Mouse (Mus musculus) midbrain, embryonic 15.5 days (tissue): ENCODE data around the gene Psmb11. TPM values are rescaled to one million over a fixed set of nuclear protein-coding genes. Genes with fewer than 3 reads are reported as not detected.
"Not testable (repeated sequence)": the region's sequence is repeated elsewhere in the genome, so short reads cannot be mapped to it uniquely, and the experiment has no call there.

Experiments
- ATAC-seq: fragments of 200-750 bp; cut with Nextera tagmentation; replicated peaks from 2 replicates; pipeline ENCODE4 v1.8.0; 2017; ENCODE audit warnings: moderate TSS enrichment
- H3K27ac ChIP-seq: fragments of 300-500 bp; sonication (generic); 2 replicates; pipeline ENCODE4 v1.5.1; 2015; ENCODE audit warnings: mild to moderate bottlenecking, inconsistent platforms
- H3K27me3 ChIP-seq: fragments of 300-500 bp; sonication (generic); replicated peaks from 2 replicates; pipeline ENCODE4 v1.6.1; 2015; ENCODE audit warnings: inconsistent platforms
- H3K36me3 ChIP-seq: fragments of 300-500 bp; sonication (generic); replicated peaks from 2 replicates; pipeline ENCODE4 v1.6.1; 2015; ENCODE audit warnings: inconsistent platforms
- H3K4me1 ChIP-seq: fragments of 300-500 bp; sonication (generic); 2 replicates; pipeline ENCODE4 v1.6.1; 2015; ENCODE audit warnings: inconsistent platforms
- H3K4me2 ChIP-seq: fragments of 300-500 bp; sonication (generic); 2 replicates; pipeline ENCODE4 v1.6.1; 2015; ENCODE audit warnings: inconsistent platforms, mild to moderate bottlenecking, moderate library complexity
- H3K4me3 ChIP-seq: fragments of 300-500 bp; sonication (generic); 2 replicates; pipeline ENCODE4 v1.5.1; 2015; ENCODE audit warnings: mild to moderate bottlenecking, inconsistent platforms
- H3K9ac ChIP-seq: fragments of 300-500 bp; sonication (generic); 2 replicates; pipeline ENCODE4 v1.6.1; 2015; ENCODE audit warnings: mild to moderate bottlenecking, inconsistent platforms
- H3K9me3 ChIP-seq: fragments of 300-500 bp; sonication (generic); 2 replicates; pipeline ENCODE4 v1.6.1; 2016; ENCODE audit warnings: inconsistent platforms
- WGBS: fragments of 180-500 bp; shearing (Covaris S2); methylation state at CpG from one replicate; pipeline ENCODE4 v1.1.7; 2015; ENCODE audit warnings: mixed read lengths; 5-methylcytosine and 5-hydroxymethylcytosine counted together
- polyA plus RNA-seq: library from polyadenylated mRNA; unstranded; fragments of >200 nt; fragmentation: Nextera tagmentation; extraction: Ambion mirVana; gene quantifications from 2 replicates; pipeline ENCODE4 v1.2.1, GENCODE M21; 2015

The Psmb11 gene
- polyA plus RNA-seq, 1 experiment from 2014 or later = not detected

DNA sequence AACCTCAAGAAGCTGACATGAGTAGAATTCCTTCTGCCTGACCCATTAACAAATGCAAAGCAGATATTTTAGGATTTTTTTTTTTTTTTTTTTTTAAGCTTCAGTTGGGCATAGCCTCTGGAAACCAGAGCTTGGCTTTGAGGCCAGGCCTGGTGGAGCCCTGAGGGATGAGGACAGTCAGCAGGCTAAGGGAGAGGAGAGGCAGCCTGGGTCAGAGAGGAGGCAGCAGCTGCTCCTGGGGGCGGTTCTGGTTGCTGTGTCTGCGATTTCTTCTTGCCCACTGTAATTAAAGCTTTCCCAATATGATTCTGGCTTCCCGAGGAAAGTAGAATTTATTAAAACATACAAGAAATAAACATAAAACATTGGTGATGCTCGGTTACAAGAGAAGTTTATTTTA, 12.0 kb upstream of the Psmb11 start:
- Histone ChIP-seq H3K27ac (no peak overlapping the region), H3K27me3 (no peaks in the 10 kb centered on the region), H3K36me3 (peaks cover 4% of the 10 kb centered on the region; the same call in 1 of the 2 replicates), H3K9me3 (no peaks in the 10 kb centered on the region), H3K4me1 (peaks cover 10% of the 10 kb centered on the region), H3K4me3 (no peak overlapping the region), H3K4me2 (no peak overlapping the region), H3K9ac (no peak overlapping the region)
- ATAC-seq = no peak
- 72% methylated on average over 4 of the region's 4 CpGs for WGBS

DNA sequence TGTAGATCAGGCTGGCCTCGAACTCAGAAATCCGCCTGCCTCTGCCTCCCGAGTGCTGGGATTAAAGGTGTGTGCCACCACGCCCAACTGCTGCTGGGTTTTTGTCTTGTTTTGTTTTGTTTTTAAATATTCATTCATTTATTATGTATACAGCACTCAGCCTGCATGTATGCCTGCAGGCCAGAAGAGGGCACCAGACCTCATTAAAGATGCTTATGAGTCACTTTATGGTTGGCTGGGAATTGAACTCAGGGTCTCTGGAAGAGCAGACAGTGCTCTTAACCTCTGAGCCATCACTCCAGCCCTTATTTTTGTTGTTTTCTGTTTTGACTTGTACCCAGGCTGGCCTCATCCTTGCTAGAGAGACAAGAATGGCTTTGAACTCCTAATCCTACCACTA, 11.3 kb upstream of the Psmb11 start:
- Histone ChIP-seq H3K4me3 (no peak overlapping the region), H3K9ac (no peak overlapping the region), H3K27ac (no peak overlapping the region), H3K36me3 (peaks cover 4% of the 10 kb centered on the region), H3K4me2 (no peak overlapping the region), H3K9me3 (no peaks in the 10 kb centered on the region), H3K27me3 (no peaks in the 10 kb centered on the region), H3K4me1 (peaks cover 3% of the 10 kb centered on the region)
- ATAC-seq = no peak
- WGBS = 66% methylated on average over 4 of the region's 4 CpGs

DNA sequence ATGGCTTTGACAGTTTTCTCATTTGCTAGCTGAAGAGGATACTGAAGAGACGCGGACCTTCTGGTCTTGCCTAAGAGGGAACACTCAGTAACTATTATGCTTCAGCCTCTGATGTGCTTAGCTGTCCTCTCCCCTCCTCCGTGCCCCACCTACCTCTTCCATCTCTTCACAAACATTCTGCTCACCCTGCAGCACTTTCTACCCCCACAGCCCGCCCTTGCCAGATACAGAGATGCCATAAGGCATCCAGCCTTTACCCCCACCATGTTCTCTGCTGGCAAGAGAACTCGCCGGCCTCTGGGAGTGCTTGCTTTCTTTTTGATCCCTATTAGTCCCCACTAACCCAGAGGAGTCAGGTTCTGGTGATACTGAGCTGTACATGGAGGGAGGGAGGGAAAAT, 10.6 kb upstream of the Psmb11 start:
- Histone ChIP-seq H3K9ac (no peak overlapping the region; the same call in 1 of the 2 replicates), H3K27ac (no peak overlapping the region), H3K27me3 (no peaks in the 10 kb centered on the region), H3K4me1 (peaks cover 6% of the 10 kb centered on the region; the same call in 1 of the 2 replicates), H3K9me3 (no peaks in the 10 kb centered on the region), H3K4me2 (no peak overlapping the region), H3K36me3 (peaks cover 4% of the 10 kb centered on the region), H3K4me3 (no peak overlapping the region)
- no peak for ATAC-seq
- WGBS = 78% methylated on average over 6 of the region's 6 CpGs

DNA sequence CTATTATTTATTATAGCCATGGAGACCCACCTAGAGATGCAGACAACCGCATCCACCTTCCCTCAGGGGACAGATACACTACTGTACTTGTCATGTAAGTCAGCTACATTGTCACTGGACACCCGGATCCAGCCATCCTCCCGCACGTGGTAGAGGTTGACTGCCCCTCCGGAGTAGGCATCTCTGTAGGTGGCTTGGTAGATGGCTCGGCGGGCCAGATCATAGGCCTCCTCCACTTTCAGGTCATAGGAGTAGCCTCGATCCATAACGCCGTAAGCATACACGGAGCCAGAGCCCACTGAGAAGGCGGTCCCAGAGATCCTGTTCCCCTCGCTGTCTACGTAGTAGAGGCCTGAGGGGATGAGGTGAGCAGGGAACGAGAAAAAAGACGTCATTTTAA, 7.1 kb upstream of the Psmb11 start:
- not testable (repeated sequence) for ATAC-seq

DNA sequence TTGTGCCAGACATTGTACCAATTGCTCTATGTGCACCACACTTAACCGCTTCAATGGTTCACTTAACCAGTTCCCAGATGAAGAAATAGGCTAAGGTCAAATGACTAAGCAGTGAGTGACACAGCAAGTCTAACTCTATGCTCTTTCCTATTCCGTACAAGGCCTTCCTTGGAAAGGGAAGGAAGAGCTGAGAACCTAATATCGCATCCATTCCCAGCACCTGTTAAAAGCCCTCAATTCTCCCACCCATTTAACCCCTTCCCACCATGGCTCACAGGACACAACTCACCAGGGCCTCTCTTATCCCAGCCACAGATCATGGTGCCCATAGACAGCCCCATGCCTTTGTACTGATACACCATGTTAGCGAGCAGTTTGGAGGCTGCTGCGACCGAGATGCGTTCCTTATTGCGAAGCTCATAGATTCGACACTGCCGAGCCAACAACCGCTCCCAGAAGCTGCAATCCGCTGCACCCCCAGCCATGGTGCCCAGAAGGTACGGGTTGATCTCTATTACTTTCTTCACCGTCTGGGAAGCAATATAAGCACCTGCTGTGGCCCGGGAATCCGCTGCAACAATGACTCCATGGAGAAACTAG, 4.9 kb upstream of the Psmb11 start:
- H3K4me2 ChIP-seq = peak overlapping the region; percentile 68; the same call in 1 of the 2 replicates
- H3K9ac ChIP-seq = no peak overlapping the region
- peaks cover 21% of the 10 kb centered on the region for H3K4me1 ChIP-seq
- 90% methylated on average over 16 of the region's 16 CpGs for WGBS
- 0 out of 2 replicates have a peak overlapping the region, but pooled peaks have one; percentile 61 for H3K4me3 ChIP-seq
- ATAC-seq = no peak
- no peaks in the 10 kb centered on the region for H3K27me3 ChIP-seq
- H3K36me3 ChIP-seq = peaks cover 9% of the 10 kb centered on the region
- H3K27ac ChIP-seq = no peak overlapping the region
- H3K9me3 ChIP-seq = no peaks in the 10 kb centered on the region

More for the DNA sequence above, 7.1 kb upstream of the Psmb11 start:
- not testable (repeated sequence) for H3K27me3 ChIP-seq, H3K4me2 ChIP-seq, H3K36me3 ChIP-seq, H3K9me3 ChIP-seq, H3K9ac ChIP-seq, H3K27ac ChIP-seq, H3K4me3 ChIP-seq
- 91% methylated on average over 16 of the region's 16 CpGs for WGBS
- H3K4me1 ChIP-seq = peaks cover 21% of the 10 kb centered on the region

DNA sequence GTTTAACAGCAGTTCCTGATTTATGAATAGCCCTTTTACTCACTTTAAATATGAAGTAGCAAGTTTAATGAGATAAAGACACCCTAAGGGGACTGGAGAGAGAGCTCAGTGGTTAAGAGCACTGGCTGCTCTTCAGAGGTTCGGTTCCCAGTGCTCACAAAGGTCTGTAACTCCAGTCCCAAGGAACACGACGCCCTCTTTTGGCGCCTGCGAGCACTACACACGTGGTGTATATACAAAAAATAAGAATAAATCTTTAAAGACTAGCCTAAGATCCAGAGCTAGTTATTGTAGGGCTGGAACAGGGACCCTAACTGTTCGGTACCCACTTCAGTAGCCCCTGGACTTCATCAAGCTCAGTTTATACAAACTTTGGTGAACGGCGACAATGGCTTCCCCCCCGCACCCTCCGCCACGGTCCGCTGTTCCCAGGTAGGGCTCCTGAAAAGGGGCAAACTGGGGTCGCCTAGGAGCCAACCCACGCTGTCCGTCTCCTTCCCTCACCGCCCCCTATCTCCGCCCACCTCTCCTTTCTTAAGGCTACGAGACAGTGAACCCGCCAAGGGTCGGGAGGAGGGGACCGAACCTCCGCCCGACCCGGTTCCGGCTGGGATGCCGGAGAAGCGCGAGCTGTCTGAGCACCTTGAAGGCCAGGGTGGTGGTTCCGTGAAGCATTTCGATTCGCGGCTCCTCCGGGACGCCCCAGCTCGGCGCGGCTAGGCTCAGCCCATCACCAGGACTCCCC, 3.9 kb upstream of the Psmb11 start:
- peaks cover 21% of the 10 kb centered on the region for H3K4me1 ChIP-seq
- ATAC-seq = peak; percentile 68
- WGBS = 2% methylated on average over 37 of the region's 38 CpGs

DNA sequence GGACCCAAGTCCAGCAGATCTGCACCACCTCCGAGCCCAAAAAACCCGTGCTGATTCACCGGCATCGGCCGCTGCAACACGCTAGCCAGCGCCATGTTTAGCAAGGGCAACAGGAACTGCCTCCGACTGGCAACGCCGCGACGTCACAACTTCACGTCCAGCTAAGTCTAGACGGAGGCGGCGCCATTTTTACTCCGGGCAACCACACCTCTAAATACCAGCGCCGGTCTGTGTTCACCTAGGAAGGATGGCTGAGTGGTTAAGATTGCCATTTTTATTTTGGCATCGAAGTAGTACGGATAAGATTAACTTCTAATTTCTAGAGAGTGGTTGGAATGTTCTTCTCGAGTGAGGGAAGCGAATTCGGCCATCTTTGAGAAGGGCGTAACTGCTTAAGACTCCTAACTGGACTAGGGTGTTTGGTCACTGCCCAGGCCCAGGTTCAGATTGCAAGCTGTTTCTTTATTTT, 3.3 kb upstream of the Psmb11 start, which contains the start of gene Psmb5:
TSS of gene Psmb5 (minus strand) at position 126 of the 469 bp plus-strand sequence.
- peaks cover 8% of the 10 kb centered on the region for H3K36me3 ChIP-seq
- peak within 1 kb of the TSS; percentile 80 for H3K27ac ChIP-seq
- peak within 1 kb of the TSS; percentile 82 for H3K9ac ChIP-seq
- peaks cover 21% of the 10 kb centered on the region for H3K4me1 ChIP-seq
- peak within 1 kb of the TSS; percentile 61 for H3K4me3 ChIP-seq
- peak; percentile 90 for ATAC-seq
- no peaks in the 10 kb centered on the region for H3K9me3 ChIP-seq
- whole genome bisulfite sequencing = under 1% methylated on average over 25 of the region's 25 CpGs
- H3K27me3 ChIP-seq = no peaks in the 10 kb centered on the region
- peak within 1 kb of the TSS; percentile 68 for H3K4me2 ChIP-seq

More for the DNA sequence above, 3.9 kb upstream of the Psmb11 start:
- H3K4me2 ChIP-seq = peak overlapping the region; percentile 68
- H3K27me3 ChIP-seq = no peaks in the 10 kb centered on the region
- peak overlapping the region; percentile 61 for H3K4me3 ChIP-seq
- peaks cover 9% of the 10 kb centered on the region for H3K36me3 ChIP-seq
- H3K9ac ChIP-seq = peak overlapping the region; percentile 82
- peak overlapping the region; percentile 80 for H3K27ac ChIP-seq
- H3K9me3 ChIP-seq = no peaks in the 10 kb centered on the region

DNA sequence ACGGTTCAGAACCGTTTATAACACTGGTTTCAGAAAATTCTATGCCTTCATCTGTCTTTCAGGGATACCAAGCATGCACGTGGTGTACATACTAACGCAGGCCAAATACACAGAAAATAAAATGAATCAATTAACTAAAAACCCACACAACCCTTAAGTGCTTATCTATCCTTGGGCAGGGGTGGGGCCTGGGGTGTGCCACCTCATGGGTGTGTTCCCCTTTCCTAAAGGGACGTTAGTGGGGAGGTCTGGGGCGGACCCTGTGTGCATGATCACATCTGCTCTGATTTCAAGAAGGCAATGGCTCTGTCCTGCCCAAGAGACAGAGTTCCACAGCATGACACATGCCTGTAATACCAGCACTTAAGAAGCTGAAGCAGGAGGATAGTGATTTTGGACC, 2.1 kb downstream of the Psmb11 start:
- ATAC-seq = no peak
- Histone ChIP-seq H3K4me2 (no peak overlapping the region), H3K27ac (no peak overlapping the region), H3K9me3 (no peaks in the 10 kb centered on the region), H3K36me3 (no peaks in the 10 kb centered on the region), H3K27me3 (no peaks in the 10 kb centered on the region), H3K9ac (no peak overlapping the region), H3K4me1 (no peaks in the 10 kb centered on the region), H3K4me3 (no peak overlapping the region)
- WGBS = 87% methylated on average over 6 of the region's 6 CpGs

DNA sequence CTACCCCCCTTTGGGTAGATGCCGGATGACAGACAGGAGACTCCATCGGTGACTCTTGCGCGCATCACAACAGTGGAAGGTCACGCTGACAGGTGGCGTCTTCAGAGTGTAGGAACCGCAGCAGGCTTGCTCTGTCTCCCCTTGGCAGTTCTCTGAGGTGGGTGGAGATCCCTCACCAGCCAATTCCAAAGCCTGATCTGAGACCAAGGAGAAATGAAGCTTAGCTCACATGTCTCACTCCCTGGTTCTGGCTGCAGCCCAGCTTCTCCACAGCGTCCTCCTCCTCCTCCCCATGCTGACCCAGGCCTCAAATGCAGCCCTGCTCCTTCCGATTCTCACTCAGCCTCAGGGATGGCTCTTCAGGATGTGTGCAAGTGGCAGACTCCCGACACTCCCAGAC, 3.7 kb downstream of the Psmb11 start:
- no peak overlapping the region for H3K9ac ChIP-seq
- WGBS = 78% methylated on average over 10 of the region's 10 CpGs
- H3K4me1 ChIP-seq = no peaks in the 10 kb centered on the region

DNA sequence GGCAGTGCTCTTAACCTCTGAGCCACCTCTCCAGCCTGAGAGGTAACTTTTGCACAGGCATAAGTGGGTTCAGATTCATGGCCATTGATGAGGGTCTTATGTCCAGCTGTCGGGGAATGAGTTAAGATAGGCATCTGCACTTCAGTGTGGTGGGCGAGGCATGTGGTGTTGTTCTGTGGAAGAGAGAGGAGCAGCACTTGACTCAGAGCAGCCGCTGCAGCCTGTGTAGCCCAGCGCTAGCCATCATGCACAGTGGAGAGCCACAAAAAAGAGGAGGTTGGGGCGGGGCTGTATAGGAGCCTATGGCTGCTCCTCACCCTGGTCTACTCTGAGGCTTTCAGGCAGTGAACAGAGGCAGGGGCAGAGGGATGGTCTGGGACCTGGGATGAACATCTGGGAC, 6.9 kb downstream of the Psmb11 start:
- Histone ChIP-seq H3K9ac (no peak overlapping the region), H3K4me3 (no peak overlapping the region), H3K36me3 (peaks cover 14% of the 10 kb centered on the region; the same call in 1 of the 2 replicates), H3K9me3 (no peaks in the 10 kb centered on the region), H3K27me3 (no peaks in the 10 kb centered on the region), H3K4me2 (no peak overlapping the region), H3K27ac (no peak overlapping the region), H3K4me1 (no peaks in the 10 kb centered on the region)
- ATAC-seq = no peak
- WGBS = 82% methylated on average over 5 of the region's 5 CpGs

More for the DNA sequence above, 3.7 kb downstream of the Psmb11 start:
- no peaks in the 10 kb centered on the region for H3K36me3 ChIP-seq
- no peak overlapping the region for H3K27ac ChIP-seq
- H3K4me3 ChIP-seq = no peak overlapping the region
- no peak overlapping the region for H3K4me2 ChIP-seq
- no peaks in the 10 kb centered on the region for H3K9me3 ChIP-seq
- H3K27me3 ChIP-seq = no peaks in the 10 kb centered on the region
- ATAC-seq = no peak

DNA sequence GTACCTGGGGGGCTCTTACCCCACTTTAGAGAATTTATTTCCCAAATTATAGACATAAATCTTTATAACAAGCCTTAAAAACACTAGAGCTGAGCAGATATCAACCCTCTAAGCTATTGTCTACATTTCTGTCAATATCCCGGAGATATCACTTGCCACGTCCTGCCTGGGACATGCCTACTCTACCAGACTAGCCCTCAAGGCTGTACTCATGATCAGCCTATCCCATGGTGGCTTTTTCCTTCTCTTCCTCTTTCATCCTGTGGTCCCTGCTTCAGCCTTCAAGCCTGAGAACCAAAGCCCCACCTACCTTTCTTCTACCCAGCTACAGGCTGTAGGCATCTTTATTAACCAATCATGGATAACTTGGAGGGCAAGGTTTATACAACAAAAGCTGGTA, 8.6 kb downstream of the Psmb11 start:
- H3K4me2 ChIP-seq = no peak overlapping the region
- no peak overlapping the region for H3K27ac ChIP-seq
- no peaks in the 10 kb centered on the region for H3K9me3 ChIP-seq
- 88% methylated on average over 2 of the region's 2 CpGs for WGBS
- H3K4me1 ChIP-seq = no peaks in the 10 kb centered on the region
- H3K4me3 ChIP-seq = no peak overlapping the region
- H3K36me3 ChIP-seq = peaks cover 20% of the 10 kb centered on the region; the same call in 1 of the 2 replicates
- no peaks in the 10 kb centered on the region for H3K27me3 ChIP-seq
- no peak for ATAC-seq
- H3K9ac ChIP-seq = no peak overlapping the region

DNA sequence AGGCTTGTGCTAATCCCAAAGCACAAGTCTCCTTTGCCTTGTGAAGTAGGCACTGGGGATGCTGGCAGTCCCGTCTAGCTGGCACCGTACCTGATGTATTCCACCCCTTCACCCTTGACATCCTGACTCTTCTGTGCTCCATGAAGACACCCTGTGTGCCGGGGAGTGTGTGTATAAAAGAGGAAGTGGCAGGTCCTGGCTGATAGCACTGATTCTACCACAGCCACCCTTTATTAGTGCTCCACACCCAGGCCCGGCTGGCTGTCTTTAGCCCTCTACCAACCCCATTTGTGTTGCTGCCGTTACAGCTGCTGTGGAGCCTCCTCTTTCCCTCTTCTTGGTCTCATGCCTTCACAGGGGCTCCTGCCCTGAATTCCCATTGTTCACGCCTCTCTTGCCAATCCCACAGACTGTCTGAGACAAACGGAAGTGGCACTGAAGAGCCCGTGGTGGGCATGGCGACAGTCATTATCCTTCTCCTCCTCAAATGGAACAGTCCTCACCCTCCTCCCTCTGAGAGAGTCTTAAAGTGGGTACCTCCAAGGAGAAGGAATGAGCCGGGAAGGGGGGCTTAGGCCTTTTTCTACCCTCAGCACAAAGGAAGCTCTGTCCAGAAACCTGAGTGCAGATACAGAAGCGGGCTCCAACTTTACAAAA, 9.5 kb downstream of the Psmb11 start:
- no peaks in the 10 kb centered on the region for H3K9me3 ChIP-seq
- H3K4me1 ChIP-seq = no peaks in the 10 kb centered on the region
- H3K4me3 ChIP-seq = no peak overlapping the region
- H3K4me2 ChIP-seq = no peak overlapping the region
- peaks cover 22% of the 10 kb centered on the region; the same call in 1 of the 2 replicates for H3K36me3 ChIP-seq
- WGBS = 72% methylated on average over 11 of the region's 11 CpGs
- ATAC-seq = no peak
- no peak overlapping the region; the same call in 1 of the 2 replicates for H3K9ac ChIP-seq
- H3K27me3 ChIP-seq = no peaks in the 10 kb centered on the region
- H3K27ac ChIP-seq = 0 out of 2 replicates have a peak overlapping the region, but pooled peaks have one; percentile 12
